Mouse (Mus musculus) adipose tissue, adult 10 weeks (tissue): Measurements from ENCODE around the gene Gm49776. TPM values are rescaled to one million over a fixed set of nuclear protein-coding genes. Genes with fewer than 3 reads are reported as not detected.

Experiments
- polyA plus RNA-seq: library from polyadenylated mRNA; stranded (reverse); fragments of 350-450 nt; fragmentation: Illumina TruSeq; extraction: RNeasy Lipid Tissue Mini Kit (QIAGEN cat#74804); gene quantifications from one replicate; pipeline ENCODE4 v1.2.3, GENCODE M21; 2014; ENCODE audit warnings: low read depth, low replicate concordance

Gm49776 gene
- polyA plus RNA-seq, result 0.79 TPM

DNA sequence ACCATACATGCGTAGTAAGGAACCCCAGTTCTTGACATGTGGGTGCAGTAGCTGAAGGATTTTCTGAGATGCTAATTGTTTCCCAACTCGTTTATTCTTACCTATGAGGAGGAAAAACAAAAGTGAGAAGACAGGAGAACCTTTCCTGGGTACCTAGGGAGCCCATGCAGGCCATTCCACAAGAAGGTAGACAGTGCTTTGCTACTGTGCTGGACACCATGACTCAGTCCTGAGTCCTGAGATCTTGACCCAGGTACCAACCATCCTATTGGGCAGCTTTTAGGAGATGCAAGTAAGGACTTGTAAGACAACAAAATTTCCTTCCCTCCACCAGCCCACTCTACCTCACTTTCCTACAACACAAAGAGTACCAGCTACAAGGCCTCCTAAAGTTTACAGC lies at the start of gene Gm49776:
Gm49776 (minus strand) TSS at position 101 of the 400 bp plus-strand sequence.

DNA sequence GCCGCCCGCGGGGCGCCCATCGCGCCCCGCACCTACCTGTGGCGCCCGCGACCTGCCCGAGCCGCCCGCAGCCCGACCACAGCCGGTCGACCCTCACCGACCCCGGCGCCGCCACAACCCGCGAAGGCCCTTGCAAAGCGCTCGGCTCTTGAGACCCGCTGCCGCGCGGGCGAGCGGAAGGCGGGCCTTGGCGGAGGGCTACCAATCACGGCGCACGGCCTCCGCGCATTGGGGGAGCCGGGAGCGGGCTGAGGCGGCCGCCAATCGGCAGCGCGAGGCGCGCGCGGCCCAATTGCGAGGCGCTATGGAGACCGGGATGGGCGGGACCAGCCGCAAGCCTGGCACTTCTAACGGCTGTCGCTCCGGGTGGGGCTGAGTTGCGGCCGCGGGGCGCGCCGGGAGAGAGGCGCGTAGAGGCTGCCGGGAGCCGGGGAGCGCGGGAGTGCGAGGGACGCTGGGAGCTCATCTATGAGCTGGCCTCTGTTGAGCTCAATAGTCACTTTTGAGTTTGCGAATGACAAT lies 31.0 kb upstream of the Gm49776 start, which contains the start of gene Dgcr8:
Dgcr8 (minus strand) TSS at position 180 of the 522 bp plus-strand sequence.

DNA sequence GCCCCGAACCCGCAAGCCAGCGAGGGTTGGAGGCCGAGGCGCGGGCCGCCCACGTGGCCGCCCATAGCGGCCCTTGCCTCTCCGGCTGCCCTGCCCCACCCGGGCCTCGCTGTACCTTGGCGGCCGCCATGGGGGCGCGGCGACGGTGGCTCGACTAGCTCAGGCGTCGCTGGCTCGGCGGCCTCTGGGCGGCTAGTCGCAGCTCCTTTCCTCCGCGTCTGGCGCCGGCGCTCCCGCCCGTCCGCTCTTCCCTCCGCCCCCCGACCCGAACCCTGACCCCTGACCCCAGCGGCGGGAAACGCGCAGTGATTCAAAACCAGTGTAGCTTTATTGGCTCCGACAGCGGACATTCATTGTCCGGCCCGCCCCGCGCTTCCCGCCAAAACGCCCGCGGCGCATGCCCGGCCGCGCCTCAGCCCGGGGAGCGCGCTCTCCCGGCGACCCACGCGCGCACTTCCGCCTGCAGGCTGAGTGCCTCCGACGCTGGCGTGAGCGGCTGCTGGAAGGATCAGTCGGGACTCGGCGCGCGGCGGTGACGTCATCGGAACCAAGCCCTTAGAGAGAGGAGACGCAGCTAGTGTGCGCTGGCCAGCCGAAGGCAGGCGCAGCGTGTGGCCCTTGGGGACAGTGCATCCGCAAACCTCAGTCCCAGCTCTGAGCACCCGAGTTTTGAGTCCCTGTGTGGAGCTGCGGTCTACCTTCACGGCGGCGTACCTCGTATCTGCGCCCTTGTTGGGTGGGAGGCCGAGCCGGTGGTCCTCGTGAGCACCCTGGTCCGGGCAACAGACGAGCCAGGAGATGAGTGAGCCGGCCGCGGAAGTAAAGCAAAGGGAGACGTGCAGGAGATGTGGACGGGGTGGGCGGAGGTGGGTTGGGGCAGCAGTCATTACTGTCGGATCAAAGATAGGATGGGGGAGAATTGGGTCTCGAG lies 9.4 kb downstream of the Gm49776 start, which contains the start of the genes Trmt2a and Ranbp1:
Trmt2a (plus strand) TSS at position 247 of the 931 bp plus-strand sequence.
Ranbp1 (minus strand) TSS at position 300 of the 931 bp plus-strand sequence.

DNA sequence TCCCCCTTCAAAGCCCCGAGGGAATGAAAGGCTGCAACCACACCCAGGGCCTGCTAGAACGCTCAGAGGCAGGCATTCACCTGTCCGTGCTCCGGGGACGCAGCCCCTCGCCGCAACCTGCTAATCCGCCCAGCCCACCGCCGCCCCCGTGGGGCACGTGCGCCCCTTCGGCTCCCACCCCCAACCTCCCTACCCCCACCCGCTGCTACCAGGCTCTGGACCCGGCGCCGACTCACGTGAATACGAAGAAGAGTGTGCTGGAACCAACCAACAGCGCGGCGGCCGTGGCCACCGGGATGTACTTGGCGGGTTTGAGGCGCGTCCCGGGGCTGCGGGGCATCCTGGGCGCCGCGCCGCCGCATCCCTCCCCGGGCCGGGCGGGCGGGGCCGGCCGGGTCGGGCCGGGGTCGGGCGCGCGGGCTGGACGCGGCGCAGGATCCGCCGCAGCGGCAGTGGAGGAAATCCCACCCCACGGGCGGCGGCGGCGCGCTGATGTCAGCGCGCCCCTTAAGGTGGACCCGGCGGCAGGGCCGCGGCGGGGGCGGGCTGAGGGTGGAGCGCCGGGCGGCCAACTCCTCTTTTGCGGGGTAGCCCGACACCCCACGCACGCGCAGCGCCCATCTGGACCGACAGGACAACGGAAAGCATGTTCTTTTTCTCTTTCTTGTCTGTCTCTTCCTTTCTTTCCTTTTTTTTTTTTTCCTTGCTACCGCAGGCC lies 23.3 kb downstream of the Gm49776 start, which contains the start of gene Zdhhc8:
Zdhhc8 (minus strand) TSS at position 466 of the 718 bp plus-strand sequence.

DNA sequence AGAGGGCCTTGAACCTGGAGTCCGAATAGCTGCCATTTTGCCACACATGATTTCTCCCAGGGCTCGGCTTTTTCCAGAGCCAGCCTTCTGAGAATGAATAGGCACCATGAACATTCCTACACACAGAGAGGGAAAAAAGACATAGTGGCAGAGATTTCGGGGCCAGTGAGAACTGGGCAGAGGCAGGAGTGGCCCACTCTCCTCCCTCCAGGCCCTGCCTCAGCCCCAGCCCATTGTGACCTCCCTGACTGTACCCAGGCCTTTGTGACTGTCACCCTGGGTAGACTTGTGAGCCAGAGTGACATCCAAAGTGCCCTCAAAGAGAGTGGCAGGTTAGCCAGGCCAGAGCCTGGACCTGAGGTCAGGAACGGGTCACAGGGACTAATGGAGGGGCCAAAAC lies 40.5 kb downstream of the Gm49776 start, which contains the start of gene Ccdc188:
Ccdc188 (plus strand) TSS at position 301 of the 400 bp plus-strand sequence.

Other genes with a start within 250 kb of the Gm49776 start
- gene Dgcr6, start 205.5 kb downstream of the Gm49776 start, polyA plus RNA-seq, result 68.8 TPM
- 54.2 TPM for gene Prodh, start 168.1 kb downstream of the Gm49776 start, polyA plus RNA-seq
- 1.4 TPM for gene Rtn4r, start 130.7 kb downstream of the Gm49776 start, polyA plus RNA-seq
- 1.2 TPM for gene Ccdc188, start 40.4 kb downstream of the Gm49776 start, polyA plus RNA-seq
- gene Zdhhc8, start 23.2 kb downstream of the Gm49776 start, polyA plus RNA-seq, result 22.6 TPM
- 49.6 TPM for gene Trmt2a, start 9.6 kb downstream of the Gm49776 start, polyA plus RNA-seq
- 78.9 TPM for gene Ranbp1, start 9.6 kb downstream of the Gm49776 start, polyA plus RNA-seq
- 17.6 TPM for gene Dgcr8, start 30.9 kb upstream of the Gm49776 start, polyA plus RNA-seq
- gene Tango2, start 89.8 kb upstream of the Gm49776 start, polyA plus RNA-seq, result 24.3 TPM
- gene Arvcf, start 89.9 kb upstream of the Gm49776 start, polyA plus RNA-seq, result 37.1 TPM
- 16.5 TPM for gene Txnrd2, start 168.1 kb upstream of the Gm49776 start, polyA plus RNA-seq
- 220 TPM for gene Comt, start 168.5 kb upstream of the Gm49776 start, polyA plus RNA-seq
- 5.4 TPM for gene Gnb1l, start 240.4 kb upstream of the Gm49776 start, polyA plus RNA-seq
- gene Rtl10, start 240.6 kb upstream of the Gm49776 start, polyA plus RNA-seq, result 2.5 TPM